Mouse (Mus musculus): ENCODE results near the gene Fam189a1. TPM values are rescaled to one million over a fixed set of nuclear protein-coding genes. Genes with fewer than 3 reads are reported as not detected.
A peak's percentile ranks its signal among the peaks of the same experiment; 100 is the strongest.

Gene Fam189a1
- total and polyA plus RNA-seq, 3 experiments, result 0.10 TPM; not detected in 2

- in situ Hi-C loops (cut with MboI; ENCODE audit: low pct_ligation_motif_present, low pct_unique_long_range_greater_than_20kb, low sequenced_read_pairs) (no loop called here), dilution Hi-C loops (cut with MboI; ENCODE audit: extremely low pct_ligation_motif_present, extremely low pct_unique_long_range_greater_than_20kb, low sequenced_read_pairs) (no loop called here)
- peak overlapping the region; percentile 11 to 40 (median 32) for H3K4me3 ChIP-seq (replicated peaks in 1 of 3; ENCODE audit: low read depth in 2 of 3, low read length in 2 of 3, poor library complexity in 1 of 3)
- TF ChIP-seq ZNF384 (IDR thresholded peaks at IDR 0.05; ENCODE audit: low read depth, low read length) (no peak), POLR2A (IDR thresholded peaks at IDR 0.05; ENCODE audit: low read depth, low read length) (peak; percentile 55; the same call in 1 of the 2 replicates), IRF4 (IDR thresholded peaks at IDR 0.05; ENCODE audit: low read depth, low read length) (peak; percentile 19; the same call in 1 of the 2 replicates), SMC3 (IDR thresholded peaks at IDR 0.05; ENCODE audit: low read depth, low read length) (peak; percentile 72), EP300 (IDR thresholded peaks at IDR 0.05; ENCODE audit: low read length) (no peak), NRF1 (IDR thresholded peaks at IDR 0.05; ENCODE audit: low read depth, low read length) (0 out of 2 replicates have a peak, but pooled peaks have one; percentile 18), RAD21 (IDR thresholded peaks at IDR 0.05; ENCODE audit: low read depth, low read length) (peak; percentile 53), MAZ (IDR thresholded peaks at IDR 0.05; ENCODE audit: low read depth, low read length) (peak; percentile 40; the same call in 1 of the 2 replicates), MYC (IDR thresholded peaks at IDR 0.05; ENCODE audit: low read depth, low read length) (0 out of 2 replicates have a peak, but pooled peaks have one; percentile 12), MAFK (IDR thresholded peaks at IDR 0.05; ENCODE audit: insufficient replicate concordance, low read length) (no peak), ETS1 (conservative IDR thresholded peaks at IDR 0.05; ENCODE audit: low read depth, low read length) (peak; percentile 27; the same call in 1 of the 2 replicates), PAX5 (IDR thresholded peaks at IDR 0.05; ENCODE audit: low read length) (no peak), KAT2A (IDR thresholded peaks at IDR 0.05; ENCODE audit: insufficient replicate concordance, low read length) (no peak), ZMIZ1 (IDR thresholded peaks at IDR 0.05; ENCODE audit: low read depth, low read length) (peak; percentile 45; the same call in 1 of the 2 replicates), CTCF (conservative IDR thresholded peaks at IDR 0.05 in 1 of 2, IDR thresholded peaks at IDR 0.05 in 1 of 2; ENCODE audit: low read depth in 2 of 2, low read length in 2 of 2) (peak in 1 of 2 experiments; percentile 70; a peak in 2 of 4 replicates), NELFE (IDR thresholded peaks at IDR 0.05; ENCODE audit: low read depth, low read length) (no peak), HCFC1 (IDR thresholded peaks at IDR 0.05; ENCODE audit: low read depth, low read length) (no peak; the same call in 1 of the 2 replicates), CHD2 (IDR thresholded peaks at IDR 0.05; ENCODE audit: low read length) (peak; percentile 64; the same call in 1 of the 2 replicates), USF2 (conservative IDR thresholded peaks at IDR 0.05; ENCODE audit: low read depth, low read length) (no peak), ELF1 (IDR thresholded peaks at IDR 0.05; ENCODE audit: low read depth, low read length) (0 out of 2 replicates have a peak, but pooled peaks have one; percentile 23), RCOR1 (conservative IDR thresholded peaks at IDR 0.05; ENCODE audit: low read depth, low read length) (no peak), ZKSCAN1 (IDR thresholded peaks at IDR 0.05; ENCODE audit: borderline replicate concordance, low read depth, low read length) (no peak), MAX (IDR thresholded peaks at IDR 0.05; ENCODE audit: low read length) (no peak; the same call in 1 of the 2 replicates), JUND (conservative IDR thresholded peaks at IDR 0.05; ENCODE audit: low read depth, low read length) (no peak), TCF12 (IDR thresholded peaks at IDR 0.05; ENCODE audit: low read depth, low read length) (peak; percentile 32; the same call in 1 of the 2 replicates), TBP (conservative IDR thresholded peaks at IDR 0.05; ENCODE audit: low read depth, low read length) (0 out of 2 replicates have a peak, but pooled peaks have one; percentile 40), ZC3H11A (IDR thresholded peaks at IDR 0.05; ENCODE audit: low read depth, low read length) (no peak), JUN (IDR thresholded peaks at IDR 0.05; ENCODE audit: insufficient read depth, low read depth, low read length) (no peak), E2F4 (IDR thresholded peaks at IDR 0.05; ENCODE audit: insufficient replicate concordance, low read depth, low read length) (no peak), SIN3A (IDR thresholded peaks at IDR 0.05; ENCODE audit: low read length) (peak; percentile 63), CHD1 (IDR thresholded peaks at IDR 0.05; ENCODE audit: low read depth, low read length) (0 out of 2 replicates have a peak, but pooled peaks have one; percentile 51), MXI1 (IDR thresholded peaks at IDR 0.05; ENCODE audit: low read depth, low read length) (peak; percentile 56; the same call in 1 of the 2 replicates)
- no peak overlapping the region for H3K9ac ChIP-seq (ENCODE audit: insufficient read depth, low read depth)
- H3K36me3 ChIP-seq (replicated peaks in 1 of 2; ENCODE audit: control insufficient read depth in 1 of 2, insufficient read depth in 1 of 2, low read length in 1 of 2), result no peaks in the 10 kb centered on the region
- no peaks in the 10 kb centered on the region for H3K79me2 ChIP-seq (replicated peaks; ENCODE audit: control insufficient read depth, extremely low read depth, insufficient read depth, poor library complexity, severe bottlenecking)
- peak overlapping the region; percentile 78 for H3K4me2 ChIP-seq (ENCODE audit: insufficient read depth, low read depth, poor library complexity, severe bottlenecking)
- H3K27ac ChIP-seq (ENCODE audit: insufficient read depth, low read depth), result no peak overlapping the region
- peaks cover 0 to 47% of the 10 kb centered on the region in 2 experiments; a peak in 3 of 4 replicates for H3K4me1 ChIP-seq (ENCODE audit: control insufficient read depth in 1 of 2, insufficient read depth in 2 of 2)
- DNase-seq (ENCODE audit: extremely low read depth), result peak; percentile 87
- H3K27me3 ChIP-seq (replicated peaks), result no peaks in the 10 kb centered on the region
- H3K9me3 ChIP-seq (replicated peaks; ENCODE audit: low read length), result no peaks in the 10 kb centered on the region
Measured at GRCm38 (mm10) chr7:64839801-64840575, 316.4 kb downstream of the Fam189a1 start.
